Mouse (Mus musculus) layer of hippocampus, adult 11-12 months (tissue): Measurements from ENCODE around the gene Rif1.
A peak's percentile ranks its signal among the peaks of the same experiment; 100 is the strongest.
"Not testable (repeated sequence)": the region's sequence is repeated elsewhere in the genome, so short reads cannot be mapped to it uniquely, and the experiment has no call there.

Experiments used
- DNase-seq: peaks from one replicate; pipeline ENCODE4 v3.0.0; 2022; ENCODE audit warnings: low spot score

Gene Rif1

DNA sequence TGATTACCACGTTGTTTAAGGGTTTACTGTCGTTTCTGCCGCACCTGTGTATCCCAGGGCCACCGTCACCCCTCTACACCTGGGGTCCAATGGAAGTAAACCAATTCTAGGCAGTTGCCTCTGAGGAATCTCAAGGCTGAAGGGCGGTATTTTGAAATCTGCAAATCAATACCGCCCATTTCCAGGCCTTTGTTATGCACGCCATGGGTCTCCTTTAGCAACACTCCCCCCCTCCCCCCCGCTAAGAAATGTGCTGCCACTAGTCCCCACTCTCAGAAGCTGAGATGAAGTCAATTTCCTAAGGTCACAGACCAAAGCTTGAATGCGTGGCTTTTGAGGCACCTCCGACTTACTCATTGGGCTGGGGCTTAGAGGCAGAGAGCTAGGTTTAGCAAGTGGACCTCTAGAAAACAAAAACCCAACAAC is 554 bp upstream of the Rif1 start:
- DNase-seq: no peak

DNA sequence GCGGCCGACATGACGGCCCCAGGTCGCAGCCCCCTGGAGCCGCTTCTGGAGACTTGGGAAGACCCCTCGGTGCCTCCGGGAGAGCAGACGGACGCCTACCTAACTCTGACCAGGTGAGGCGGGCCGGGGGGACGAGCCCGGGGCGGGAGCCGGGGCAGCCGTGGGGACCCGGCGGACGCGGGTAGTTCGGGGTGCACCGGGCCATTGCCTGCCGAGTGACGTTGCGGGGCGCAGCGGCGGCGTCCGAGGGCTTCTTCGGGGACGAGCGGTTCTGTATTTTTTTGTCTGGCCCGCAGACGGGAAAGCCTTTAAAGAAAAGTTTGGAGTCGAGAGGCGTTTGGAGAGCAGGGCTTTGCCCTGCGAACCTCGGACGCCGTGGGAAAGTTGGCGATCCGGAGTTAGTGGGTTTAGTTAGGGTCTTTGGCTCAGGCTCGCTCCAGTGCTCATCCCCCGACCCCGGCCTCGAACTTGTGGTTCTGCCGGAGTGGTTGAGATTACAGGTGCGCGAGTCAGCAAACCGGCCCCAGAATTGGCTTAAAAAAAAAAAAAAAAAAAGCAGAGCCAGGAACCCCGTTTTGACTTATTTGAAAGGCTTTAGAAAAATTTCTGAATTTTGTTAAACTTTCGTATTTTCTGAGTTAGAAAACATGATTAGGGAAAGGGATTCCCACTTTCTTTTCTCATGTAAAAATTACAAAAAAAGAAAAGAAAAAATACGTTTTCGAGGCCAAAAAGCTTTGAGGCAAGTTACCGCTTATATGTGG is 691 bp downstream of the Rif1 start:
- peak; percentile 11 for DNase-seq

DNA sequence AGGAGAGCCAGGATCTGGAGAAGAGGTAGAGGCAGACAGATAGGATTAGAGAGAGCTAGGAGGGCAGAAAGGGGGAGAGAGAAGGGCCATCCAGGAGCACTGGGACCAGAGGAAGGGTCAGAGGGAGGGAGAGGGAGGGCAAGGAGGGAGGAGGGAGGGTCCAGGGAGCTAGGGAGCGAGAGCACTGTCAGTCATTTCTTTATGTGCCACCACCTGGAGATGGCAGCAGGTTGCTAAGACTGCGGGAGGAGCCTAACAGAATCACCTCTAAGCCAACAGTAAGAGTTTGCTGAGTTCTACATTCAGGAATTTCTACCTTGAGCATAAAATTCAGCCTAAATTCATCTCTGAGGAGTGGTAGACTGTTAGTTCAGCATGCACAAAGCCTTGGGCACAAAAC is 6.0 kb downstream of the Rif1 start:
- no peak for DNase-seq

DNA sequence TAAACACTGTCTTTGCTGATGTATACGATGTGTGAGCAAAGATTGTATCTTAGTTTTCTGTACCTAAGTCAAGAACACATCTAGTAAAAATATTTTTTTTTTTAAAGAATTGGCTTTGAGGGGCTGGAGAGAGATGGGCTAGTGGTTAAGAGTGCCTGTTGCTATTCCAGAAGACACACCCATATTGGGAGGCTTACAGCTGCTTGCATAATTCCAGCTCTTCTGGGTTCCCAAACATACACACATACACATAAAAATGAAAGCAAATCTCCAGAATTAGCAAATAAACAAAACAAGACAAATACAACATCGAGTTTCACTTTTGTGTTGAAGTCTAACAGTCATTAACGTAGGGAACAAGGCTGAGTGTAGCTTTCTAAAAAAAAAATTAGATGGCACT is 11.4 kb downstream of the Rif1 start:
- DNase-seq: no peak

DNA sequence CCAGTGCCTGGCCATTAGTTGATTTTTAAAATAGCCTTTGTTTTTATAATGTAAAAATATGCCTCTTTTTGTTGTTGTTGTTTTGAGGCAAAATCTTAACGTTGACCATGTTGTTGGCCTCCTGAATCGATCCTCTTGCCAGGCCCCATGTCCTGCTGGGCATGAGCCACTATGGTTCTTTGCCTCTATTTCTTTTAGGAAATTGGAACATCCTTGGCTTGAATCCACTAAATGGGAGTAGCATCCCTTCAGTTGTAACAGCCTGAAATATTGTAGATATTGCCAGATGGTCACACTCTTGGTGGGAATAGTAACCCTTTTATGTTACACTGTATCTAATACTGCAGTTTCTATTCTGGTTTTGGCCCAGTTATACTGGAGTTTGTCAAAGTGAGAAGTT is 11.9 kb downstream of the Rif1 start:
- no peak for DNase-seq

DNA sequence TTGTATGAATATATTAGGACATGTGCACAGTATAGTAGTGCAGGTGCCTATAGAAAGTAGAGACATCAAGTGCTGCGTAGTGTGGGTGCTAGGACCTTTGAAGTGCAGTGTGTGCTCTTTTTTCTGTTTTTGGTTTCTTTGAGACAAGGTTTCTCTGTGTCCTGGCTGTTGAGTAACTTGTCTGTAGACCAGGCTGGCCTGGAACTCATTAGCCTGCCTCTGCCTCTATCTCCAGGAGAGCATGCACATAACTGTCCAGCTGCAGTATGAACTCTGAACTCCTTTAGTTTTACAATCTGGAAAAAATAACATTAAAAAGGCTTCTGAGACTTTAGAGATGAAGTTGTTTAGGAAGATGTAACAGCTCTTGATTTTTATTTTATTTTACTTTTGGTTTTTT is 41.5 kb downstream of the Rif1 start:
- DNase-seq: no peak

DNA sequence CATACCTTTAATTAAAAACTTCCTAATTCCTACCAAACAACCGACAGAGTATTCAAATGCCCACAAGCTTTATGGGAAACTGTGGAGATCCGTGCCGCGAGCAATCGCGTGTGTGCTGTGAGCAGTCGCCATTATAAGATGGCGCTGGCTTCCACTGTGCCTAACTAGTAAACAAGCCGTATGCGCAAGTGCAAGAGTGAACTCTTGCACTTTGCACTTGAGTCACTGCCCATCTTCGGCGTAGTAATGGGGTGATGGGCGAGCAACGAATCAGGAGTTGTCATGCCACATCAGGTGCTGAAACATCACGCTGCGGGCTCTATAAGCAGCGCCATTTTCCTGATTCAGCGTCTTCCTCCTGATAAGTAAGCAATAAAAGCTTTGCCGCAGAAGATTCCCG is 58.7 kb downstream of the Rif1 start:
- DNase-seq: not testable (repeated sequence)

DNA sequence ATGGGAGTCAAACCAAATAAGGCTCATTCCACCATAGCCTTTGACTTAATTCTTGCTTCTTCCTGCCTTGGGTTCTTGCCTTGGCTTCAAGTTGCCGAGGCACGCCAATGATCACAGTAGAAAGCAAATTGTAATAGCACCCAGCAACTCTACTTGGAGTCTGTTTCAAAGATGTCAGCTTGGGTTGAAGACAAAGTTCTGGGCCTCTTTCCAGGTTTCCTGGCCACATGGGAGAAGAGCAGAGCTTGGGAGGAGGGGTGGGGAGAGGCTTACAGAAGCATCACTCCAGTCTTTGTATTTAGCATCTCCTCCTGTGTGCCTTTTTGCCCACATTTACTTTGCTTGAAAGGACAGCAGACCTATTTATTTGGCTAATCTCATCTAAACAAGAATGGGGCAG is 60.7 kb downstream of the Rif1 start:
- no peak for DNase-seq

DNA sequence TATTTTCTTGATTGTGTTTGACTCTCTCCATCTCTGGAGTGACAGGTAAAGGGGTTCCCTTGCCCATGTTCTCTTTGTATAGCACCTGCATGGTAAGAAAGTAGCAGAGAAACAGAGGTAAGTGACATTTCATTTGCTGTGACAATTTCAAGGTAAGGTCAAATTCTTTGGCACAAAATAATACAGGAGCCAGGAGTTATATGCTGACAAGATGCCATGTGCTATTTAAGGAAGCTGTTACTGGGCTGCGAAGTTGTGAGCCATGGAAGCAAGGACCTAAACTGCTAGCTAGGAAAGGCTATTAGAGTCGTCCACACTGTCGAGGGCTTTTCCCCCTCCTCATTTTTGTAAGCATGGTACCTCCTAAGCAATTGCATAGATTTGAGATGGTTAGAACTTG is 80.4 kb downstream of the Rif1 start:
- DNase-seq: no peak

DNA sequence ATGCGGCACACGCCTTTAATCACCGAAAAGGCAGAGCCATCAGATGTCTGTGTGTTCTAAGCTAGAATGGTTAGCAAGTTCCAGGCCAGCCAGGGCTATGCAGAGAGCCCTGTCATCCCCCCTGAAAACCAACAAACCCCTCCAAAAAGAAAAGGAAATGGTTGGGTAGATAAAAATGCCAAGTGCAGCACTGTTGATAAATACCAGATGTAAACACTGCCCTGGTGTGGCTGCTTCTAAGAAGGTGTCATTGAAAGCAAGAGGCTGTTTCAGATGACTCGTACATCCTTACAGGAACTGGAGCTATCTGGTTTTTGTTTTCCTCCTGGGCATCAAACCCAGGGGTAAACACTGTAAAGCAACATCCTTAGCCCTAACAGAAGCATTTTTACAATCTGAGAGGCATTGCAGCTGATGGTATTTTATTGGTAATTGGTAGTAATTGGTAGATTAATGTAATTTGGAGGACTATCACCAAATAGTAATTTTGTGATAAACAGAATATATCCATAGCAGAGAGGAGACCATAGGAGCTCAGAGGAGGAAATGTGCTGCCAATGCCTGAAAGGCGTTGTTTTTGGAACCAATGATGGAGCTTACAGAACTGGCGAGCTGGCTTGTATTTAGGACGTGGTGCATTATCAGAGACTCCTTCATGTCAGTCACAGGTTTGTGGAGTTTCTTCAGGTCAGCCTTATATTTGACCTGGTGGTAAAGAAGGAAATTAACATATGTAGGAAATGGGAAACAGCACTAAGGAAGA is 96.8 kb downstream of the Rif1 start:
- DNase-seq: no peak
